Mouse (Mus musculus) lung, adult 2 months (tissue): ENCODE results near the gene Olfr49.

Experiments used
- CTCF ChIP-seq: fragments of 200-500 bp; IDR thresholded peaks from 2 replicates; pipeline ENCODE4 v1.5.1; 2011; ENCODE audit warnings: mild to moderate bottlenecking, low read length, control low read depth; ENCODE audit not compliant: insufficient read depth
- POLR2A ChIP-seq: fragments of 200-500 bp; IDR thresholded peaks from 2 replicates; pipeline ENCODE4 v1.6.1; 2011; ENCODE audit warnings: low read depth, mild to moderate bottlenecking, control low read depth, low read length, borderline replicate concordance; ENCODE audit errors: extremely low read depth

DNA sequence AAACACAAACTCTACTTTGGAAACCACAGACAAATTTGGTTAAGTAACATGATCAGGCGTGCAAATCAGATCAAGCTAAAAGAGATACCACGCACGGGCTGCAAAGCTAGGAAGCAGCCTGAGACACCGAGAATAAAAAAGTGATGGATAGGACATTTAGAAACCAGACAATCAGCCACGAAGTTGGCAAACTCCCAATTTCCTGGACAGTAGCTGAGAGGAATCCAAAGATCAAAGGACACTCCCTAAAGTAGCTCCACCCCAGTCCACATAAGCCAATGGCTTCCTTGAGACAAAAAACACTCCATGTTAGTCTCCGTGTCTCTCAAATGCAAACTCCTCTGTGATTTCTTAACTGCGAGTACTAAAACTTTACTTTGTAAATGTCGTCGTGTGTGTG is 35.4 kb downstream of the Olfr49 start:
- no peak for TF ChIP-seq CTCF
- no peak for TF ChIP-seq POLR2A
